Mouse (Mus musculus): ENCODE results near the gene Cdk5. TPM values are rescaled to one million over a fixed set of nuclear protein-coding genes. Genes with fewer than 3 reads are reported as not detected.
A peak's percentile ranks its signal among the peaks of the same experiment; 100 is the strongest.

Gene Cdk5
- polyA plus RNA-seq, 1 experiment from 2014 or later: 47.2 TPM

- no peak; the same call in 1 of the 2 replicates for TF ChIP-seq CTCF (IDR thresholded peaks at IDR 0.05; ENCODE audit: low read depth)
- Histone ChIP-seq H3K9ac (ENCODE audit: low read depth, low read length) (peak overlapping the region; percentile 77), H3K27ac (no peak overlapping the region), H3K4me2 (ENCODE audit: low read length) (peak overlapping the region; percentile 97), H3K4me3 (replicated peaks; ENCODE audit: low read depth, low read length) (peak overlapping the region; percentile 74), H3K36me3 (ENCODE audit: insufficient read depth, low read length) (0 out of 2 replicates have a peak, but pooled peaks cover 3% of the 10 kb centered on the region), H3K9me3 (replicated peaks; ENCODE audit: low read length) (no peaks in the 10 kb centered on the region), H3K4me1 (replicated peaks; ENCODE audit: insufficient read depth, low read length) (peaks cover 21% of the 10 kb centered on the region), H3K27me3 (ENCODE audit: insufficient read depth, low read length) (no peaks in the 10 kb centered on the region)
- ATAC-seq (replicated peaks; ENCODE audit: low FRiP score, low read depth) (no peak), DNase-seq (ENCODE audit: low spot score) (no peak)
- 17% methylated on average over 5 of the region's 5 CpGs for WGBS
Observed at GRCm38 (mm10) chr5:24453283-24453984, 30.1 kb upstream of the Cdk5 start.

DNA sequence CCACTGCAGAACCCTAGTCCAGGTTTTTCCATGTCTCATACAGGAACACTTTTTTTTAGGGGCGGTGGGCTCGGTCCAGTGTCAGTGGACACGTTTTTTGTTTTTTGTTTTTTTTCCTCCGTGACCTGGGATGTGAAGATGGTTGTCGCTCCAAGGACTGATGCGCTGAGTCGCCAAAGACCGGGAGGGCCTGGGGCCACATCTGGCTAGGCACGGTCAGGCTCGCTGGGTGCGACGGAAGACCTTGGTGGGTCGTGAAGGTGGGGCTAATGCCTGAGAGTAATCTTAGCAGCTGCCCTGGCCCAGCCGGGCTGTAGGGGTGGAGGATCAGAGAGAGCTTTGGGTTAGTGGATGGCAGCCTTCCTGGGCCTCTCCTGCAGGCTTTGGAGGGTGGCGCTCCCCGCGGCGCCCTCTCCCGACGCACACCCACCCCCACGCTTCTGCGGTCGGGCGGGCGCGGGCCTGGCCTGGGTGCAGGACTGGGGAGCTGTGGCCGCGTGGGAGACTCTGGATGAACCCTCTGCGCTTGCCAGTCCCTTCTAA is 29.4 kb upstream of the Cdk5 start:
- H3K36me3 ChIP-seq (ENCODE audit: insufficient read depth, low read length): no peaks in the 10 kb centered on the region
- H3K4me1 ChIP-seq (replicated peaks; ENCODE audit: insufficient read depth, low read length): peaks cover 24% of the 10 kb centered on the region

DNA sequence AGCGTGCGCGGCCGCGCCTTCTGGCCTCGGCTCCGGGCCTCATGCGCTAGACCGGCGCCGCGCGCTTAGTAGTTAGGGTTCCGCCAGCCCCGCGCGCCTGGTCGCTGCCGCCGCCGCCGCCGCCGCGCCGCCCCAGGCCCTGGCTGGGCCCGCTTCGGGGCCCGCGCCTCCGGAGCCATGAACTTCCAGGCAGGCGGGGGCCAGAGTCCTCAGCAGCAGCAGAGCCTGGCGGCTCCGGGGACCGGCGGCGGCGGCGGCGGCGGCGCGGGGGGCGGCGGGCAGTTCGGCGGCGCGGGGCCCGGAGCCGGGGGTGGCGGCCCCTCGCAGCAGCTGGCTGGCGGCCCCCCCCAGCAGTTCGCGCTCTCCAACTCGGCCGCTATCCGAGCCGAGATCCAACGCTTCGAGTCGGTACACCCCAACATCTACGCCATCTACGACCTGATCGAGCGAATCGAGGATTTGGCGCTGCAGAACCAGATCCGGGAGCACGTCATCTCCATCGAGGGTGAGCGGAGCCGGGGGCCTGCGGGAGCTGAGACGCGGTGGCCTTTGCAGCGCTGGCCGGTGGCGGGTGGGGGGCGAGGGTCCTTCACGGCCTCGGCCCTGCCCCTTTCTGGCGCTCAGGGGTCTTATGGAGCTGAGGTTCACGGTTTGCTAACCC is 28.8 kb upstream of the Cdk5 start, which contains the start of gene Agap3:
Gene Agap3, plus strand, starts transcription at position 148 of the 661 bp plus-strand sequence.
- peak; percentile 54; the same call in 1 of the 2 replicates for ATAC-seq (replicated peaks; ENCODE audit: low FRiP score, low read depth)
- no peaks in the 10 kb centered on the region for H3K36me3 ChIP-seq (ENCODE audit: insufficient read depth, low read length)
- peak within 1 kb of the TSS; percentile 97 for H3K4me2 ChIP-seq (ENCODE audit: low read length)
- peaks cover 24% of the 10 kb centered on the region for H3K4me1 ChIP-seq (replicated peaks; ENCODE audit: insufficient read depth, low read length)
- peak within 1 kb of the TSS; percentile 86 for H3K27ac ChIP-seq
- TF ChIP-seq CTCF (IDR thresholded peaks at IDR 0.05; ENCODE audit: low read depth): no peak
- H3K9me3 ChIP-seq (replicated peaks; ENCODE audit: low read length): no peaks in the 10 kb centered on the region
- WGBS: under 1% methylated on average over 60 of the region's 85 CpGs
- H3K4me3 ChIP-seq (replicated peaks; ENCODE audit: low read depth, low read length): peak within 1 kb of the TSS; percentile 74
- no peak for DNase-seq (ENCODE audit: low spot score)
- no peaks in the 10 kb centered on the region for H3K27me3 ChIP-seq (ENCODE audit: insufficient read depth, low read length)
- H3K9ac ChIP-seq (ENCODE audit: low read depth, low read length): peak within 1 kb of the TSS; percentile 77

More for the DNA sequence above, 29.4 kb upstream of the Cdk5 start:
- ATAC-seq (replicated peaks; ENCODE audit: low FRiP score, low read depth) (no peak; the same call in 1 of the 2 replicates), DNase-seq (ENCODE audit: low spot score) (peak; percentile 37)
- peak overlapping the region; percentile 74 for H3K4me3 ChIP-seq (replicated peaks; ENCODE audit: low read depth, low read length)
- no peaks in the 10 kb centered on the region for H3K9me3 ChIP-seq (replicated peaks; ENCODE audit: low read length)
- no peaks in the 10 kb centered on the region for H3K27me3 ChIP-seq (ENCODE audit: insufficient read depth, low read length)
- H3K4me2 ChIP-seq (ENCODE audit: low read length): peak overlapping the region; percentile 97
- peak overlapping the region; percentile 77 for H3K9ac ChIP-seq (ENCODE audit: low read depth, low read length)
- TF ChIP-seq CTCF (IDR thresholded peaks at IDR 0.05; ENCODE audit: low read depth): no peak
- 1% methylated on average over 29 of the region's 29 CpGs for WGBS
- peak overlapping the region; percentile 86 for H3K27ac ChIP-seq

- 5% methylated on average over 42 of the region's 66 CpGs for WGBS
- H3K27me3 ChIP-seq (ENCODE audit: insufficient read depth, low read length): no peaks in the 10 kb centered on the region
- TF ChIP-seq CTCF (IDR thresholded peaks at IDR 0.05; ENCODE audit: low read depth): no peak
- H3K9ac ChIP-seq (ENCODE audit: low read depth, low read length): peak overlapping the region; percentile 77
- H3K4me1 ChIP-seq (replicated peaks; ENCODE audit: insufficient read depth, low read length): peaks cover 24% of the 10 kb centered on the region
- DNase-seq (ENCODE audit: low spot score): peak; percentile 95
- no peaks in the 10 kb centered on the region for H3K9me3 ChIP-seq (replicated peaks; ENCODE audit: low read length)
- peak; percentile 67 for ATAC-seq (replicated peaks; ENCODE audit: low FRiP score, low read depth)
- H3K4me3 ChIP-seq (replicated peaks; ENCODE audit: low read depth, low read length): peak overlapping the region; percentile 74
- peak overlapping the region; percentile 97 for H3K4me2 ChIP-seq (ENCODE audit: low read length)
- no peaks in the 10 kb centered on the region for H3K36me3 ChIP-seq (ENCODE audit: insufficient read depth, low read length)
- H3K27ac ChIP-seq: peak overlapping the region; percentile 86
Observed at GRCm38 (mm10) chr5:24451264-24452029, 28.1 kb upstream of the Cdk5 start.

- H3K9ac ChIP-seq (ENCODE audit: low read depth, low read length): peak within 1 kb of the TSS; percentile 38
- no peak within 1 kb of the TSS for H3K27ac ChIP-seq
- peak within 1 kb of the TSS; percentile 38 for H3K4me3 ChIP-seq (replicated peaks; ENCODE audit: low read depth, low read length)
- 2% methylated on average over 34 of the region's 34 CpGs for WGBS
- TF ChIP-seq CTCF (IDR thresholded peaks at IDR 0.05; ENCODE audit: low read depth): no peak
- no peaks in the 10 kb centered on the region for H3K9me3 ChIP-seq (replicated peaks; ENCODE audit: low read length)
- H3K4me1 ChIP-seq (replicated peaks; ENCODE audit: insufficient read depth, low read length): peaks cover 18% of the 10 kb centered on the region; the same call in 1 of the 2 replicates
- peaks cover 6% of the 10 kb centered on the region; the same call in 1 of the 2 replicates for H3K36me3 ChIP-seq (ENCODE audit: insufficient read depth, low read length)
- peak; percentile 69 for ATAC-seq (replicated peaks; ENCODE audit: low FRiP score, low read depth)
- H3K27me3 ChIP-seq (ENCODE audit: insufficient read depth, low read length): no peaks in the 10 kb centered on the region
- DNase-seq (ENCODE audit: low spot score): peak; percentile 79
- peak within 1 kb of the TSS; percentile 64 for H3K4me2 ChIP-seq (ENCODE audit: low read length)
Observed at GRCm38 (mm10) chr5:24447624-24448298, 24.4 kb upstream of the Cdk5 start, which contains the start of gene Tmub1. Gene Tmub1 (minus strand): TSS chr5:24447854.

Data from kidney, postnatal 0 days (tissue).